Mouse (Mus musculus) testis, postnatal 10 days (tissue): ENCODE results near the gene Amfr.

ENCODE experiments used
- DNase-seq: peaks from one replicate; pipeline ENCODE4 v3.0.0; 2021; ENCODE audit warnings: low spot score

The Amfr gene

GRCm38 (mm10) chr8:93981679-93982215, 30.9 kb downstream of the Amfr start:
- DNase-seq = no peak

GRCm38 (mm10) chr8:93980141-93980540, 32.5 kb downstream of the Amfr start:
- DNase-seq = peak; percentile 19

GRCm38 (mm10) chr8:93976446-93977211, 36.0 kb downstream of the Amfr start:
- peak; percentile 35 for DNase-seq

GRCm38 (mm10) chr8:93975358-93975757, 37.3 kb downstream of the Amfr start:
- DNase-seq = peak; percentile 7

- DNase-seq = peak; percentile 27
Observed at GRCm38 (mm10) chr8:93974602-93975186, 37.9 kb downstream of the Amfr start.

GRCm38 (mm10) chr8:93973831-93974375, 38.7 kb downstream of the Amfr start:
- DNase-seq = peak; percentile 32

- peak; percentile 40 for DNase-seq
Observed at GRCm38 (mm10) chr8:93972971-93973734, 39.5 kb downstream of the Amfr start.

- peak; percentile 28 for DNase-seq
Observed at GRCm38 (mm10) chr8:93972211-93972610, 40.4 kb downstream of the Amfr start.

GRCm38 (mm10) chr8:93971451-93971850, 41.2 kb downstream of the Amfr start:
- peak; percentile 31 for DNase-seq

- no peak for DNase-seq
Observed at GRCm38 (mm10) chr8:93969626-93970340, 42.9 kb downstream of the Amfr start.

GRCm38 (mm10) chr8:93968293-93968692, 44.3 kb downstream of the Amfr start:
- DNase-seq = no peak

GRCm38 (mm10) chr8:93960909-93961308, 51.7 kb downstream of the Amfr start:
- DNase-seq = no peak

- no peak for DNase-seq
Observed at GRCm38 (mm10) chr8:93958402-93958801, 54.2 kb downstream of the Amfr start.

- no peak for DNase-seq
Observed at GRCm38 (mm10) chr8:93952511-93952910, 60.1 kb downstream of the Amfr start.

- DNase-seq = no peak
Observed at GRCm38 (mm10) chr8:93950133-93950532, 62.5 kb downstream of the Amfr start.

GRCm38 (mm10) chr8:93946397-93946796, 66.2 kb downstream of the Amfr start:
- no peak for DNase-seq

- no peak for DNase-seq
Observed at GRCm38 (mm10) chr8:93945781-93946180, 66.9 kb downstream of the Amfr start.

GRCm38 (mm10) chr8:93941636-93942054, 71.0 kb downstream of the Amfr start:
- no peak for DNase-seq

GRCm38 (mm10) chr8:93940542-93941423, 71.9 kb downstream of the Amfr start:
- DNase-seq = no peak

- no peak for DNase-seq
Observed at GRCm38 (mm10) chr8:93938193-93938592, 74.4 kb downstream of the Amfr start.

GRCm38 (mm10) chr8:93933288-93933687, 79.4 kb downstream of the Amfr start:
- no peak for DNase-seq
